Mouse (Mus musculus) macrophage (primary cell): ENCODE results near the gene Adcy10. TPM values are rescaled to one million over a fixed set of nuclear protein-coding genes. Genes with fewer than 3 reads are reported as not detected.

Experiments
- H3K27ac ChIP-seq: fragments of 350-480 bp; formaldehyde crosslinking; 2 replicates; pipeline ENCODE4 v1.9.0; 2021
- H3K36me3 ChIP-seq: fragments of 350-480 bp; formaldehyde crosslinking; 2 replicates; pipeline ENCODE4 v1.9.0; 2021; ENCODE audit errors: inconsistent target
- H3K4me3 ChIP-seq: fragments of 350-480 bp; formaldehyde crosslinking; 2 replicates; pipeline ENCODE4 v1.9.0; 2021; ENCODE audit errors: inconsistent target
- H3K79me2 ChIP-seq: fragments of 350-480 bp; formaldehyde crosslinking; 2 replicates; pipeline ENCODE4 v1.9.0; 2021; ENCODE audit errors: inconsistent target
- WGBS: methylation state at CpG from one replicate; pipeline ENCODE4 v1.1.7; 2026; ENCODE audit warnings: inconsistent platforms; ENCODE audit not compliant: missing documents; 5-methylcytosine and 5-hydroxymethylcytosine counted together
- polyA plus RNA-seq: library from polyadenylated mRNA; stranded (reverse); fragments of 250-400 nt; gene quantifications from 3 replicates; pipeline ENCODE4 v1.2.4, GENCODE M21; 2018; ENCODE audit warnings: inconsistent platforms

Adcy10 gene
- polyA plus RNA-seq, 1 experiment from 2014 or later = not detected

- no peak overlapping the region for H3K4me3 ChIP-seq
- H3K79me2 ChIP-seq = no peaks in the 10 kb centered on the region
- WGBS = 31% methylated on average over 9 of the region's 9 CpGs
- no peaks in the 10 kb centered on the region for H3K36me3 ChIP-seq
- no peak overlapping the region for H3K27ac ChIP-seq
Measured at GRCm38 (mm10) chr1:165576459-165577112, 91.6 kb downstream of the Adcy10 start.

- 57% methylated on average over 5 of the region's 5 CpGs for WGBS
- Histone ChIP-seq H3K36me3 (no peaks in the 10 kb centered on the region), H3K4me3 (no peak overlapping the region), H3K27ac (no peak overlapping the region), H3K79me2 (no peaks in the 10 kb centered on the region)
Measured at GRCm38 (mm10) chr1:165579332-165579731, 94.3 kb downstream of the Adcy10 start.

- Histone ChIP-seq H3K36me3 (no peaks in the 10 kb centered on the region), H3K79me2 (no peaks in the 10 kb centered on the region), H3K4me3 (no peak overlapping the region), H3K27ac (no peak overlapping the region)
- 80% methylated on average over 3 of the region's 3 CpGs for WGBS
Measured at GRCm38 (mm10) chr1:165581255-165581654, 96.3 kb downstream of the Adcy10 start.

GRCm38 (mm10) chr1:165583529-165584184, 98.7 kb downstream of the Adcy10 start:
- Histone ChIP-seq H3K27ac (no peak overlapping the region), H3K4me3 (no peak overlapping the region), H3K79me2 (no peaks in the 10 kb centered on the region), H3K36me3 (no peaks in the 10 kb centered on the region)
- 31% methylated on average over 12 of the region's 12 CpGs for WGBS

GRCm38 (mm10) chr1:165585389-165586104, 100.6 kb downstream of the Adcy10 start:
- Histone ChIP-seq H3K36me3 (no peaks in the 10 kb centered on the region), H3K4me3 (no peak overlapping the region), H3K79me2 (no peaks in the 10 kb centered on the region), H3K27ac (no peak overlapping the region)
- WGBS = 86% methylated on average over 14 of the region's 14 CpGs

- no peak overlapping the region for H3K27ac ChIP-seq
- H3K4me3 ChIP-seq = no peak overlapping the region
- H3K79me2 ChIP-seq = no peaks in the 10 kb centered on the region
- 80% methylated on average over 1 of the region's 1 CpGs for WGBS
- H3K36me3 ChIP-seq = no peaks in the 10 kb centered on the region
Measured at GRCm38 (mm10) chr1:165586366-165586765, 101.4 kb downstream of the Adcy10 start.

- Histone ChIP-seq H3K27ac (no peak overlapping the region), H3K4me3 (no peak overlapping the region), H3K36me3 (no peaks in the 10 kb centered on the region), H3K79me2 (no peaks in the 10 kb centered on the region)
- WGBS = 67% methylated on average over 7 of the region's 8 CpGs
Measured at GRCm38 (mm10) chr1:165587845-165588244, 102.9 kb downstream of the Adcy10 start.

- H3K79me2 ChIP-seq = no peaks in the 10 kb centered on the region
Measured at GRCm38 (mm10) chr1:165589280-165590048, 104.5 kb downstream of the Adcy10 start.

GRCm38 (mm10) chr1:165590760-165591159, 105.8 kb downstream of the Adcy10 start:
- 38% methylated on average over 8 of the region's 8 CpGs for WGBS
- no peaks in the 10 kb centered on the region for H3K79me2 ChIP-seq
- H3K27ac ChIP-seq = no peak overlapping the region
- H3K4me3 ChIP-seq = no peak overlapping the region
- H3K36me3 ChIP-seq = no peaks in the 10 kb centered on the region

More at GRCm38 (mm10) chr1:165589280-165590048, 104.5 kb downstream of the Adcy10 start:
- no peaks in the 10 kb centered on the region for H3K36me3 ChIP-seq
- no peak overlapping the region for H3K27ac ChIP-seq
- no peak overlapping the region for H3K4me3 ChIP-seq
- WGBS = 77% methylated on average over 10 of the region's 10 CpGs

GRCm38 (mm10) chr1:165592295-165593082, 107.5 kb downstream of the Adcy10 start:
- WGBS = 91% methylated on average over 13 of the region's 14 CpGs
- Histone ChIP-seq H3K4me3 (no peak overlapping the region), H3K36me3 (no peaks in the 10 kb centered on the region), H3K79me2 (no peaks in the 10 kb centered on the region), H3K27ac (no peak overlapping the region)

- no peaks in the 10 kb centered on the region for H3K79me2 ChIP-seq
- no peak overlapping the region for H3K27ac ChIP-seq
- H3K36me3 ChIP-seq = no peaks in the 10 kb centered on the region
- no peak overlapping the region for H3K4me3 ChIP-seq
- WGBS = 95% methylated on average over 15 of the region's 15 CpGs
Measured at GRCm38 (mm10) chr1:165594699-165595421, 109.9 kb downstream of the Adcy10 start.

GRCm38 (mm10) chr1:165601775-165602280, 116.8 kb downstream of the Adcy10 start:
- Histone ChIP-seq H3K79me2 (no peaks in the 10 kb centered on the region), H3K4me3 (no peak overlapping the region), H3K36me3 (no peaks in the 10 kb centered on the region), H3K27ac (no peak overlapping the region)
- 89% methylated on average over 9 of the region's 10 CpGs for WGBS

- WGBS = 84% methylated on average over 14 of the region's 14 CpGs
- Histone ChIP-seq H3K27ac (0 out of 2 replicates have a peak overlapping the region, but pooled peaks have one; percentile 25), H3K36me3 (no peaks in the 10 kb centered on the region), H3K79me2 (no peaks in the 10 kb centered on the region), H3K4me3 (no peak overlapping the region)
Measured at GRCm38 (mm10) chr1:165603218-165603617, 118.2 kb downstream of the Adcy10 start.
